Mouse (Mus musculus) cerebellum, adult 2 months (tissue): Measurements from ENCODE around the gene Arf4. TPM values are rescaled to one million over a fixed set of nuclear protein-coding genes. Genes with fewer than 3 reads are reported as not detected.

ENCODE experiments used
- DNase-seq, 2 experiments: peaks; one replicate each; pipeline ENCODE4 v3.0.0; 2021
- H3K27ac ChIP-seq: fragments of 200-500 bp; 2 replicates; pipeline ENCODE4 v1.5.1; 2012; ENCODE audit warnings: low read length, control low read depth, inconsistent platforms; ENCODE audit not compliant: insufficient read depth
- H3K27me3 ChIP-seq: fragments of 200-500 bp; 2 replicates; pipeline ENCODE4 v1.6.1; 2012; ENCODE audit warnings: inconsistent platforms, mild to moderate bottlenecking, low read length, moderate library complexity; ENCODE audit not compliant: control insufficient read depth, insufficient read depth
- H3K4me1 ChIP-seq: fragments of 200-500 bp; 2 replicates; pipeline ENCODE4 v1.6.1; 2011; ENCODE audit warnings: low read length; ENCODE audit not compliant: control insufficient read depth, insufficient read depth
- H3K4me3 ChIP-seq: fragments of 200-500 bp; replicated peaks from 2 replicates; pipeline ENCODE3; 2011; ENCODE audit warnings: mild to moderate bottlenecking, low read depth, low read length, control low read depth; ENCODE audit not compliant: insufficient read depth
- CTCF ChIP-seq: fragments of 200-500 bp; IDR thresholded peaks from 2 replicates; pipeline ENCODE4 v1.5.1; 2011; ENCODE audit warnings: low read depth, mild to moderate bottlenecking, control low read depth, low read length, moderate library complexity, borderline replicate concordance; ENCODE audit not compliant: insufficient read depth
- POLR2A ChIP-seq: fragments of 200-500 bp; IDR thresholded peaks from 2 replicates; pipeline ENCODE4 v1.6.1; 2011; ENCODE audit warnings: low read length, control low read depth, borderline replicate concordance; ENCODE audit not compliant: insufficient read depth
- WGBS: fragments of 180-500 bp; shearing (Covaris S2); methylation state at CpG from one replicate; pipeline ENCODE4 v1.1.7; 2018; 5-methylcytosine and 5-hydroxymethylcytosine counted together
- polyA plus RNA-seq: library from polyadenylated mRNA; depleted of rRNA; stranded (reverse); fragments of >200 nt; gene quantifications from 2 replicates; pipeline ENCODE4 v1.2.3, GENCODE M21; 2012; rRNA removed

The Arf4 gene
- polyA plus RNA-seq = 86.2 and 86.9 TPM in 2 replicates

GRCm38 (mm10) chr14:26637851-26638707 is at the start of gene Arf4:
Gene Arf4, plus strand, starts transcription at chr14:26638074.
- WGBS = under 1% methylated on average over 83 of the region's 83 CpGs
- H3K27ac ChIP-seq = peak within 1 kb of the TSS; percentile 74
- TF ChIP-seq POLR2A (peak; percentile 79), CTCF (no peak)
- H3K27me3 ChIP-seq = no peaks in the 10 kb centered on the region
- peak; percentile 98 to 100 for DNase-seq
- peak within 1 kb of the TSS; percentile 68 for H3K4me3 ChIP-seq
- H3K4me1 ChIP-seq = no peaks in the 10 kb centered on the region

- Histone ChIP-seq H3K27me3 (no peaks in the 10 kb centered on the region), H3K27ac (no peak overlapping the region), H3K4me1 (no peaks in the 10 kb centered on the region), H3K4me3 (no peak overlapping the region)
- DNase-seq = no peak
- TF ChIP-seq CTCF = no peak
- no peak for TF ChIP-seq POLR2A
These were observed 46.5 kb upstream of the Arf4 start for GRCm38 (mm10) chr14:26591353-26591752.

GRCm38 (mm10) chr14:26593281-26593895 is 44.5 kb upstream of the Arf4 start:
- WGBS = 77% methylated on average over 2 of the region's 2 CpGs
- no peak for DNase-seq
- Histone ChIP-seq H3K27me3 (no peaks in the 10 kb centered on the region), H3K27ac (no peak overlapping the region), H3K4me3 (no peak overlapping the region), H3K4me1 (no peaks in the 10 kb centered on the region)
- TF ChIP-seq CTCF = no peak
- no peak for TF ChIP-seq POLR2A

DNA sequence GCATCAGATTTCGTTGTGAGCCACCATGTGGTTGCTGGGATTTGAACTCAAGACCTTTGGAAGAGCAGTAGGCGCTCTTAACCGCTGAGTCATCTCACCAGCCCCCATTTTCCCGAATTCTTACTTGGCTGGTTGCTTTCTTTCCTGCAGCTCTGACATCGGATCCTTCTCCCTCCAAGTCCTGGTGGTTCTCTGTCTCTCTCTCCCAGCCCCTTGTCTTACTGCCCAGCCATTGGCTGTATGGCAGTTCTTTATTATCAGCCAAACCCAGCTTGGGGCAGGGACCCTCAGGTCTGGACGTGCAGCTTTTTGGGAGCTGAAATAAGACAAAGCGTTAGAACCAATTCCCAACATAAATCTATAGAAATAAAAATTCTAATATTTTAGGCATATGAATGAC is 42.7 kb upstream of the Arf4 start:
- TF ChIP-seq CTCF (no peak), POLR2A (no peak)
- H3K4me1 ChIP-seq = no peaks in the 10 kb centered on the region
- no peak for DNase-seq
- 89% methylated on average over 7 of the region's 7 CpGs for WGBS
- no peak overlapping the region for H3K27ac ChIP-seq
- H3K27me3 ChIP-seq = no peaks in the 10 kb centered on the region
- H3K4me3 ChIP-seq = no peak overlapping the region

GRCm38 (mm10) chr14:26595695-26596365 is 42.0 kb upstream of the Arf4 start:
- no peak for DNase-seq
- TF ChIP-seq CTCF (no peak), POLR2A (no peak)
- Histone ChIP-seq H3K27me3 (no peaks in the 10 kb centered on the region), H3K4me1 (no peaks in the 10 kb centered on the region), H3K4me3 (no peak overlapping the region), H3K27ac (no peak overlapping the region)
- 90% methylated on average over 5 of the region's 5 CpGs for WGBS

DNA sequence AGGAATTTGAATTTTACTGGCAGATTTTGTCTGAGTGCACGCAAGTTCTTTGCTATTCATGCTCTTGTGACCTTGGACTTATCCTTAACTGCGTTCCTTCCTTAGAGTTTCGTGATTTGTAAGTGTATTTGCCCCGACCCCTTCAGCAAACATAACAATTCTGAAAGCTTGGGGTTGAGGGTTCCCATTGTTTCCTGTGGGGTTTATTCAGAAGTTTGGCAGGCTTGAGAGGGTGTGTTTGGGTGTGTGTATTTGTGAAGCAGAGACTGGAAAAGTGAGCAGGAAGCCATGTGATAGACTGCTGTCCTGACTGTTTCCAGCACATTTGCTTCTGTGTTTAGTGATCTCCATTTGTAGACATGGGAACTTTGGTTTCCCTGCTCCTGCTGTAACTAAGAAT is 32.5 kb upstream of the Arf4 start:
- Histone ChIP-seq H3K27ac (no peak overlapping the region), H3K4me1 (no peaks in the 10 kb centered on the region), H3K27me3 (no peaks in the 10 kb centered on the region), H3K4me3 (no peak overlapping the region)
- TF ChIP-seq CTCF (no peak), POLR2A (no peak)
- no peak for DNase-seq
- WGBS = 96% methylated on average over 4 of the region's 4 CpGs

DNA sequence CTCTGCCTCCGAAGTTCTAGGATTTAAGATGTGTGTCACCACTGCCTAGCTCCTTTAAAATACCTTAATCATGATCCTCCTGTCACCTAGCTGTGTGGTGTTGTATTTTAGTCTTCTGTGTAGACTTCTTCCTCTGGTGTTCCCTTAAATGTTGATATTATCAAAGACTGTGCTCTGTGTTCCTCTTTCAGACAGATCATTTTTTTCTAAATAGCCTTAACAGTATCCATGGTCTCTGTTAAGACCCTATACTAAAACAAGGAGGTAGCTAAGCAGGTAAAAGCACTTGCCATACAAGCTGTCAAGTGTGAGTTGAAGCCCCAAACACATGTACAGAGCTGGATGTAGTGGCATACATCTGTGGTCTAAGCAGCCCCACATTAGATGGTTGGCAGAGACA is 28.2 kb upstream of the Arf4 start:
- Histone ChIP-seq H3K27ac (no peak overlapping the region), H3K4me1 (no peaks in the 10 kb centered on the region), H3K27me3 (no peaks in the 10 kb centered on the region), H3K4me3 (no peak overlapping the region)
- no peak for TF ChIP-seq CTCF
- no peak for TF ChIP-seq POLR2A
- DNase-seq = no peak
- 96% methylated on average over 1 of the region's 1 CpGs for WGBS

- TF ChIP-seq POLR2A (no peak), CTCF (no peak)
- Histone ChIP-seq H3K4me3 (no peak overlapping the region), H3K27me3 (no peaks in the 10 kb centered on the region), H3K27ac (no peak overlapping the region), H3K4me1 (no peaks in the 10 kb centered on the region)
- whole genome bisulfite sequencing = 95% methylated on average over 4 of the region's 4 CpGs
- no peak for DNase-seq
These were observed 27.2 kb upstream of the Arf4 start for GRCm38 (mm10) chr14:26610689-26611088.
